Mouse (Mus musculus) forebrain, embryonic 13.5 days (tissue): ENCODE data around the gene Tmem88b. TPM values are rescaled to one million over a fixed set of nuclear protein-coding genes. Genes with fewer than 3 reads are reported as not detected.
A peak's percentile ranks its signal among the peaks of the same experiment; 100 is the strongest.
"Not testable (repeated sequence)": the region's sequence is repeated elsewhere in the genome, so short reads cannot be mapped to it uniquely, and the experiment has no call there.

ENCODE experiments used
- ATAC-seq: fragments of 200-750 bp; cut with Nextera tagmentation; 2 replicates; pipeline ENCODE4 v1.8.0; 2017
- H3K27ac ChIP-seq: fragments of 300-500 bp; sonication (generic); 2 replicates; pipeline ENCODE4 v1.5.1; 2015; ENCODE audit warnings: inconsistent platforms, mild to moderate bottlenecking, moderate library complexity
- H3K27me3 ChIP-seq: fragments of 300-500 bp; sonication (generic); 2 replicates; pipeline ENCODE4 v1.6.1; 2015; ENCODE audit warnings: mild to moderate bottlenecking, inconsistent platforms
- H3K36me3 ChIP-seq: fragments of 300-500 bp; sonication (generic); 2 replicates; pipeline ENCODE4 v1.6.1; 2015; ENCODE audit warnings: mild to moderate bottlenecking, inconsistent platforms; ENCODE audit not compliant: poor library complexity, severe bottlenecking
- H3K4me1 ChIP-seq: fragments of 300-500 bp; sonication (generic); 2 replicates; pipeline ENCODE4 v1.6.1; 2015; ENCODE audit warnings: inconsistent platforms
- H3K4me2 ChIP-seq: fragments of 300-500 bp; sonication (generic); 2 replicates; pipeline ENCODE4 v1.6.1; 2015; ENCODE audit warnings: inconsistent platforms, mild to moderate bottlenecking, moderate library complexity
- H3K4me3 ChIP-seq: fragments of 300-500 bp; sonication (generic); 2 replicates; pipeline ENCODE4 v1.5.1; 2015; ENCODE audit warnings: mild to moderate bottlenecking, inconsistent platforms
- H3K9ac ChIP-seq: fragments of 300-500 bp; sonication (generic); 2 replicates; pipeline ENCODE4 v1.6.1; 2015; ENCODE audit warnings: mild to moderate bottlenecking, inconsistent platforms
- H3K9me3 ChIP-seq: fragments of 300-500 bp; sonication (generic); replicated peaks from 2 replicates; pipeline ENCODE4 v1.6.1; 2016; ENCODE audit warnings: inconsistent platforms
- WGBS: fragments of 180-500 bp; shearing (Covaris S2); methylation state at CpG from one replicate; pipeline ENCODE4 v1.1.7; 2015; 5-methylcytosine and 5-hydroxymethylcytosine counted together
- polyA plus RNA-seq: library from polyadenylated mRNA; unstranded; fragments of >200 nt; fragmentation: Nextera tagmentation; extraction: Ambion mirVana; gene quantifications from 2 replicates; pipeline ENCODE4 v1.2.1, GENCODE M21; 2015

The Tmem88b gene
- polyA plus RNA-seq, 1 experiment from 2014 or later, result 0.45 TPM

- peak; percentile 100 for ATAC-seq
- Histone ChIP-seq H3K27ac (peak within 1 kb of the TSS; percentile 90), H3K9me3 (no peaks in the 10 kb centered on the region), H3K36me3 (peaks cover 76% of the 10 kb centered on the region), H3K4me2 (peak within 1 kb of the TSS; percentile 73), H3K9ac (peak within 1 kb of the TSS; percentile 99), H3K4me1 (peaks cover 28% of the 10 kb centered on the region), H3K27me3 (no peaks in the 10 kb centered on the region), H3K4me3 (peak within 1 kb of the TSS; percentile 100)
- WGBS, result under 1% methylated on average over 29 of the region's 60 CpGs
Measured at GRCm38 (mm10) chr4:155811929-155812664, 26.4 kb upstream of the Tmem88b start, which contains the start of gene Ccnl2. Gene Ccnl2, plus strand, starts transcription at chr4:155812489.

GRCm38 (mm10) chr4:155807841-155808240 is 22.2 kb upstream of the Tmem88b start:
- no peak overlapping the region for H3K27ac ChIP-seq
- WGBS, result 86% methylated on average over 3 of the region's 3 CpGs
- peaks cover 49% of the 10 kb centered on the region for H3K36me3 ChIP-seq
- ATAC-seq, result no peak
- H3K9me3 ChIP-seq, result no peaks in the 10 kb centered on the region
- no peak overlapping the region for H3K4me3 ChIP-seq
- H3K4me2 ChIP-seq, result no peak overlapping the region
- H3K27me3 ChIP-seq, result no peaks in the 10 kb centered on the region
- no peak overlapping the region for H3K9ac ChIP-seq
- H3K4me1 ChIP-seq, result peaks cover 29% of the 10 kb centered on the region

- Histone ChIP-seq H3K4me1 (peaks cover 23% of the 10 kb centered on the region), H3K36me3 (peaks cover 20% of the 10 kb centered on the region), H3K4me2 (peak overlapping the region; percentile 88), H3K27me3 (no peaks in the 10 kb centered on the region), H3K9me3 (no peaks in the 10 kb centered on the region), H3K27ac (peak overlapping the region; percentile 42; the same call in 1 of the 2 replicates), H3K9ac (peak overlapping the region; percentile 87), H3K4me3 (peak overlapping the region; percentile 89)
- under 1% methylated on average over 58 of the region's 58 CpGs for WGBS
- ATAC-seq, result peak; percentile 99
Measured at GRCm38 (mm10) chr4:155803340-155804041, 17.8 kb upstream of the Tmem88b start.

GRCm38 (mm10) chr4:155802741-155803339 is 17.2 kb upstream of the Tmem88b start, which contains the start of gene Mrpl20:
Gene Mrpl20, plus strand, starts transcription at chr4:155802878.
- peak; percentile 28; the same call in 1 of the 2 replicates for ATAC-seq
- H3K4me3 ChIP-seq, result peak within 1 kb of the TSS; percentile 89
- peaks cover 14% of the 10 kb centered on the region for H3K36me3 ChIP-seq
- H3K9ac ChIP-seq, result peak within 1 kb of the TSS; percentile 87
- no peaks in the 10 kb centered on the region for H3K27me3 ChIP-seq
- WGBS, result 9% methylated on average over 12 of the region's 12 CpGs
- H3K4me1 ChIP-seq, result peaks cover 23% of the 10 kb centered on the region
- H3K27ac ChIP-seq, result peak within 1 kb of the TSS; percentile 42; the same call in 1 of the 2 replicates
- H3K9me3 ChIP-seq, result no peaks in the 10 kb centered on the region
- peak within 1 kb of the TSS; percentile 88 for H3K4me2 ChIP-seq

- Histone ChIP-seq H3K36me3 (peaks cover 7% of the 10 kb centered on the region; the same call in 1 of the 2 replicates), H3K4me1 (peaks cover 23% of the 10 kb centered on the region), H3K4me2 (no peak overlapping the region), H3K27me3 (no peaks in the 10 kb centered on the region), H3K9me3 (no peaks in the 10 kb centered on the region), H3K4me3 (no peak overlapping the region), H3K27ac (no peak overlapping the region), H3K9ac (no peak overlapping the region)
- no peak for ATAC-seq
- 100% methylated on average over 1 of the region's 1 CpGs for WGBS
Measured at GRCm38 (mm10) chr4:155802075-155802474, 16.4 kb upstream of the Tmem88b start.

GRCm38 (mm10) chr4:155793730-155794129 is 8.1 kb upstream of the Tmem88b start:
- Histone ChIP-seq H3K27ac (no peak overlapping the region), H3K9ac (no peak overlapping the region), H3K4me1 (no peaks in the 10 kb centered on the region), H3K36me3 (no peaks in the 10 kb centered on the region), H3K9me3 (no peaks in the 10 kb centered on the region), H3K4me2 (no peak overlapping the region), H3K27me3 (peaks cover 10% of the 10 kb centered on the region), H3K4me3 (no peak overlapping the region)
- WGBS, result 79% methylated on average over 2 of the region's 2 CpGs
- no peak for ATAC-seq

GRCm38 (mm10) chr4:155791240-155791933 is 5.7 kb upstream of the Tmem88b start:
- Histone ChIP-seq H3K9ac (no peak overlapping the region), H3K27ac (no peak overlapping the region), H3K36me3 (no peaks in the 10 kb centered on the region), H3K9me3 (no peaks in the 10 kb centered on the region), H3K4me2 (no peak overlapping the region), H3K4me1 (no peaks in the 10 kb centered on the region), H3K27me3 (peaks cover 10% of the 10 kb centered on the region), H3K4me3 (no peak overlapping the region)
- no peak for ATAC-seq
- 79% methylated on average over 24 of the region's 24 CpGs for WGBS

- Histone ChIP-seq H3K9me3 (no peaks in the 10 kb centered on the region), H3K4me2 (no peak overlapping the region), H3K4me3 (no peak overlapping the region), H3K27ac (no peak overlapping the region), H3K27me3 (peaks cover 10% of the 10 kb centered on the region), H3K36me3 (no peaks in the 10 kb centered on the region), H3K4me1 (no peaks in the 10 kb centered on the region), H3K9ac (no peak overlapping the region)
- WGBS, result 70% methylated on average over 3 of the region's 3 CpGs
- ATAC-seq, result no peak
Measured at GRCm38 (mm10) chr4:155790650-155791161, 5.0 kb upstream of the Tmem88b start.

- no peak within 1 kb of the TSS for H3K4me2 ChIP-seq
- H3K27ac ChIP-seq, result no peak within 1 kb of the TSS
- H3K27me3 ChIP-seq, result peaks cover 10% of the 10 kb centered on the region
- H3K36me3 ChIP-seq, result no peaks in the 10 kb centered on the region
- H3K9me3 ChIP-seq, result no peaks in the 10 kb centered on the region
- ATAC-seq, result no peak
- no peak within 1 kb of the TSS for H3K4me3 ChIP-seq
- 76% methylated on average over 3 of the region's 3 CpGs for whole genome bisulfite sequencing
- H3K9ac ChIP-seq, result no peak within 1 kb of the TSS
- peaks cover 3% of the 10 kb centered on the region; the same call in 1 of the 2 replicates for H3K4me1 ChIP-seq
Measured at GRCm38 (mm10) chr4:155790021-155790489, 4.4 kb upstream of the Tmem88b start, which contains the start of gene Ankrd65. Gene Ankrd65, plus strand, starts transcription at chr4:155790439.

GRCm38 (mm10) chr4:155788833-155789232 is 3.2 kb upstream of the Tmem88b start:
- H3K27me3 ChIP-seq, result peaks cover 10% of the 10 kb centered on the region
- not testable (repeated sequence) for H3K9me3 ChIP-seq, H3K27ac ChIP-seq, ATAC-seq, H3K4me3 ChIP-seq, H3K4me1 ChIP-seq, H3K9ac ChIP-seq, H3K36me3 ChIP-seq, H3K4me2 ChIP-seq
- 86% methylated on average over 4 of the region's 4 CpGs for WGBS

- no peak for ATAC-seq
- no peak overlapping the region for H3K27ac ChIP-seq
- 79% methylated on average over 3 of the region's 3 CpGs for WGBS
- peaks cover 13% of the 10 kb centered on the region for H3K4me1 ChIP-seq
- H3K4me2 ChIP-seq, result no peak overlapping the region
- H3K27me3 ChIP-seq, result peaks cover 10% of the 10 kb centered on the region
- H3K9me3 ChIP-seq, result no peaks in the 10 kb centered on the region
- H3K9ac ChIP-seq, result no peak overlapping the region
- H3K36me3 ChIP-seq, result no peaks in the 10 kb centered on the region
- no peak overlapping the region for H3K4me3 ChIP-seq
Measured at GRCm38 (mm10) chr4:155788300-155788699, 2.6 kb upstream of the Tmem88b start.
